Mouse (Mus musculus): Measurements from ENCODE around the gene Zfp202. TPM values are rescaled to one million over a fixed set of nuclear protein-coding genes. Genes with fewer than 3 reads are reported as not detected.

The Zfp202 gene
- polyA plus RNA-seq, 1 experiment from 2014 or later, result 12.0 TPM

DNA sequence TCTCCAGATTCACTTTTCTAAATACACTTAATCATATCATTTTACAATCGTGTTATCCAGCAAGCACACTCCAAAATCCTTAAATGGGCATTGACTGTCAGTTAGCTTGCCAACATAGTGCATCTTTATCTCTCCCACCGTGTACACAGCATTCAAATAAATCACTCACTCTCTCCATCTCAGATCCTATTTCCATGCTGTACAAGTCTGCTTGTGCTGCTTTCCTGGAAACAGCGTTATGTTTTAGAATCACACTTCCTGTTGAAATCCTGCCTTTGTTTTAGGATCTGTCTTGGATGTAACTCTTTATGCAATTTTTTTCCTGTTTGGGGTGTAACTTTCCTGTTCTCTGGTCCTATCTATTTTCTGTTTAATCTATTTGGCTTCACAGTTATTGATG is 60.3 kb downstream of the Zfp202 start:
- ATAC-seq, result no peak
- no peaks in the 10 kb centered on the region for H3K9me3 ChIP-seq (ENCODE audit: control insufficient read depth, low read length)
- no peak overlapping the region for H3K4me2 ChIP-seq (ENCODE audit: low read length)
- no peak overlapping the region for H3K27ac ChIP-seq (ENCODE audit: low read length)
- no peaks in the 10 kb centered on the region for H3K27me3 ChIP-seq (replicated peaks; ENCODE audit: control insufficient read depth, insufficient read depth, low read length)
- no peak overlapping the region for H3K4me3 ChIP-seq (replicated peaks; ENCODE audit: low read length)
- 69% methylated on average over 3 of the region's 3 CpGs for WGBS
- H3K4me1 ChIP-seq (replicated peaks; ENCODE audit: control insufficient read depth, insufficient read depth, low read length), result no peaks in the 10 kb centered on the region
- H3K36me3 ChIP-seq (ENCODE audit: control insufficient read depth, insufficient read depth), result no peaks in the 10 kb centered on the region
- no peak overlapping the region for H3K9ac ChIP-seq (replicated peaks; ENCODE audit: low read depth, low read length)

Other genes with a start within 250 kb of the Zfp202 start
- gene Olfr975, start 240.3 kb upstream of the Zfp202 start, polyA plus RNA-seq (2015; fragmentation: Nextera tagmentation; extraction: Ambion mirVana), result not detected in 2 replicates
- not detected in 2 replicates for gene Olfr976, start 231.2 kb upstream of the Zfp202 start, polyA plus RNA-seq (2015; fragmentation: Nextera tagmentation; extraction: Ambion mirVana)
- gene Olfr978, start 200.2 kb upstream of the Zfp202 start, polyA plus RNA-seq (2015; fragmentation: Nextera tagmentation; extraction: Ambion mirVana), result not detected in 2 replicates
- gene Olfr979, start 188.9 kb upstream of the Zfp202 start, polyA plus RNA-seq (2015; fragmentation: Nextera tagmentation; extraction: Ambion mirVana), result not detected in 2 replicates
- not detected in 2 replicates for gene Olfr980, start 182.7 kb upstream of the Zfp202 start, polyA plus RNA-seq (2015; fragmentation: Nextera tagmentation; extraction: Ambion mirVana)
- gene Olfr981, start 170.9 kb upstream of the Zfp202 start, polyA plus RNA-seq (2015; fragmentation: Nextera tagmentation; extraction: Ambion mirVana), result not detected in 2 replicates
- gene Olfr982, start 118.5 kb upstream of the Zfp202 start, polyA plus RNA-seq (2015; fragmentation: Nextera tagmentation; extraction: Ambion mirVana), result not detected in 2 replicates
- not detected in 2 replicates for gene Olfr983, start 98.7 kb upstream of the Zfp202 start, polyA plus RNA-seq (2015; fragmentation: Nextera tagmentation; extraction: Ambion mirVana)
- not detected in 2 replicates for gene Olfr984, start 78.1 kb upstream of the Zfp202 start, polyA plus RNA-seq (2015; fragmentation: Nextera tagmentation; extraction: Ambion mirVana)
- gene Olfr985, start 62.1 kb upstream of the Zfp202 start, polyA plus RNA-seq (2015; fragmentation: Nextera tagmentation; extraction: Ambion mirVana), result not detected in 2 replicates
- gene Tmem225, start 44.2 kb upstream of the Zfp202 start, polyA plus RNA-seq (2015; fragmentation: Nextera tagmentation; extraction: Ambion mirVana), result not detected in 2 replicates
- gene Olfr986, start 11.4 kb upstream of the Zfp202 start, polyA plus RNA-seq (2015; fragmentation: Nextera tagmentation; extraction: Ambion mirVana), result not detected in 2 replicates
- 103 and 127 TPM in 2 replicates for gene Scn3b, start 76.9 kb downstream of the Zfp202 start, polyA plus RNA-seq (2015; fragmentation: Nextera tagmentation; extraction: Ambion mirVana)